Mouse (Mus musculus): ENCODE results near the gene Mettl14.

Gene Mettl14

GRCm38 (mm10) chr3:123321612-123322011 is 64.3 kb downstream of the Mettl14 start:
- DNase-seq (ENCODE audit: low read depth in 1 of 2, low spot score in 2 of 2), result no peak

DNA sequence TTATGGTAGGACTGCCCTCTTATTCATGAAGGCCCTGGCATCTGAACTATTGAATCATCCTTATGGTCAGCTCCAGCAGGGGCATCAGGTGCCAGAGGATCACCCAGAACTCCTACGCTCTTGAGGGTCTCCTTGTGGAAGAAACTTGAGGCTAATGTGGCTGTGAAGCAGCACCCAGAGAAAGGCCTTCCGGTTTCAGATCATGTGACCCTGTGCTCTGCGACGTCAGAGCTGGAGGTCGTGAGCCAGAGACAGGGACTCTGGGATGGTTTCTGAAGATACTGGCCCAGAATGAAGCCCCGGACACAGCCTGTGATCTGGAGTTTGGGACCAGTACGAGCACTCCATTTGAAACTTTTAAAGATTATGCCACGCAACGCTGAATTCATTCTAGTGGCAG is 65.6 kb downstream of the Mettl14 start:
- no peak for DNase-seq (ENCODE audit: low read depth in 1 of 2, low spot score in 2 of 2)
